Mouse (Mus musculus) ES-E14 (cell line): ENCODE results near the gene Mrpl28. TPM values are rescaled to one million over a fixed set of nuclear protein-coding genes. Genes with fewer than 3 reads are reported as not detected.
"Not testable (repeated sequence)": the region's sequence is repeated elsewhere in the genome, so short reads cannot be mapped to it uniquely, and the experiment has no call there.

Experiments used
- DNase-seq: peaks from one replicate; pipeline ENCODE4 v3.0.0-alpha.2; 2013; ENCODE audit warnings: low read depth, low spot score
- H3K27ac ChIP-seq: 2 replicates; pipeline ENCODE4 v1.5.1; 2012; ENCODE audit warnings: low read depth, mild to moderate bottlenecking, low read length, moderate library complexity, mixed read lengths; ENCODE audit not compliant: poor library complexity, insufficient read depth, severe bottlenecking
- H3K36me3 ChIP-seq: 2 replicates; pipeline ENCODE4 v1.6.1; 2012; ENCODE audit warnings: mild to moderate bottlenecking, low read length, moderate library complexity, mixed read lengths; ENCODE audit not compliant: control insufficient read depth, poor library complexity, insufficient read depth, severe bottlenecking
- H3K4me1 ChIP-seq, 2 experiments: fragments of 150-350 bp in 1 of 2; sonication (generic) in 1 of 2; 2 replicates each; pipeline ENCODE4 v1.6.1; 2012; ENCODE audit warnings: low read length in 2 of 2, mild to moderate bottlenecking in 1 of 2, mixed read lengths in 1 of 2; ENCODE audit not compliant: control insufficient read depth in 2 of 2, insufficient read depth in 2 of 2, poor library complexity in 1 of 2
- H3K4me3 ChIP-seq, 2 experiments: fragments of 150-350 bp in 1 of 2; sonication (generic) in 1 of 2; 2 replicates each; pipeline ENCODE4 v1.5.1; 2012; ENCODE audit warnings: low read length in 2 of 2, low read depth in 1 of 2, mild to moderate bottlenecking in 1 of 2, mixed read lengths in 1 of 2; ENCODE audit not compliant: insufficient read depth in 1 of 2, poor library complexity in 1 of 2, severe bottlenecking in 1 of 2
- H3K9ac ChIP-seq: 2 replicates; pipeline ENCODE4 v1.6.1; 2012; ENCODE audit warnings: low read depth, mild to moderate bottlenecking, low read length, mixed read lengths; ENCODE audit not compliant: poor library complexity, insufficient read depth, severe bottlenecking
- H3K9me3 ChIP-seq: fragments of 150-350 bp; sonication (generic); 2 replicates; pipeline ENCODE4 v1.6.1; 2012; ENCODE audit warnings: low read depth, mild to moderate bottlenecking, low read length; ENCODE audit not compliant: control insufficient read depth, insufficient read depth
- CHD2 ChIP-seq: IDR thresholded peaks from 2 replicates; pipeline ENCODE4 v1.6.1; 2014; ENCODE audit warnings: mild to moderate bottlenecking, low read depth, low read length, inconsistent platforms
- HCFC1 ChIP-seq: IDR thresholded peaks from 2 replicates; pipeline ENCODE4 v1.6.1; 2012; ENCODE audit warnings: low read length, inconsistent platforms, borderline replicate concordance; ENCODE audit not compliant: insufficient read depth
- MAFK ChIP-seq: IDR thresholded peaks from 2 replicates; pipeline ENCODE4 v1.6.1; 2014; ENCODE audit warnings: mild to moderate bottlenecking, low read depth, low read length, inconsistent platforms; ENCODE audit not compliant: insufficient read depth
- ZC3H11A ChIP-seq: IDR thresholded peaks from 2 replicates; pipeline ENCODE4 v1.6.1; 2012; ENCODE audit warnings: low read depth, mild to moderate bottlenecking, inconsistent platforms, low read length, borderline replicate concordance
- ZNF384 ChIP-seq: IDR thresholded peaks from 2 replicates; pipeline ENCODE4 v1.6.1; 2012; ENCODE audit warnings: low read depth, low read length, inconsistent platforms
- in situ Hi-C, 2 experiments: fragments of 600-800 bp; cut with MboI; formaldehyde crosslinking; loops; one replicate each; pipeline ENCODE4 v1.15.1; 2025; ENCODE audit warnings: low sequenced_read_pairs in 2 of 2, inconsistent platforms in 1 of 2; ENCODE audit not compliant: unreplicated experiment in 2 of 2
- total RNA-seq: library from RNA; depleted of rRNA; stranded (reverse); fragments of 300-350 nt; gene quantifications from 2 replicates; pipeline ENCODE4 v1.2.3, GENCODE M21; 2012; rRNA removed

Gene Mrpl28
- total RNA-seq, 1 experiment: 154 TPM

DNA sequence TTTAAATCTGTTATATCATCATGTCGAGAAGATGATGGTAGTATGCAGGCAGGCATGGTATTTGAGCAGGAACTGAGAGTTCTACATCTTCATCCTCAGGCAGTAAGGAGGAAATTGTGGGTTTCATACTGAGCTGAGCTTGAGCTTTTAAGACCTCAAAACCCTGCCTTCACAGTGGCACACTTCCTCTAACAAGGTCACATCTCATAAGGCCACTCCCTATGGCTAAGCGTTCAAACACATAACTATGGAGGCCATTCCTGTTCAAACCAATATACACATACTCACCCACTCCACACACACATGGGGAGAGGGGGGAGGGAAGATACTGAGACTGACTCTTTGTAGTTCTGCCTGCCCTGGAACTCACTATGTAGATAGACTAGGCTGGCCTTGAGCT is 44.7 kb downstream of the Mrpl28 start:
- no peak for DNase-seq
- H3K9ac ChIP-seq: no peak overlapping the region
- H3K4me1 ChIP-seq: no peaks in the 10 kb centered on the region
- peaks cover 2% of the 10 kb centered on the region; the same call in 1 of the 2 replicates for H3K36me3 ChIP-seq
- no peak overlapping the region for H3K27ac ChIP-seq
- H3K4me3 ChIP-seq: no peak overlapping the region
- no peaks in the 10 kb centered on the region for H3K9me3 ChIP-seq
- in situ Hi-C loops: no loop called here
- TF ChIP-seq CHD2 (no peak), MAFK (no peak), ZNF384 (no peak), HCFC1 (no peak), ZC3H11A (no peak)

DNA sequence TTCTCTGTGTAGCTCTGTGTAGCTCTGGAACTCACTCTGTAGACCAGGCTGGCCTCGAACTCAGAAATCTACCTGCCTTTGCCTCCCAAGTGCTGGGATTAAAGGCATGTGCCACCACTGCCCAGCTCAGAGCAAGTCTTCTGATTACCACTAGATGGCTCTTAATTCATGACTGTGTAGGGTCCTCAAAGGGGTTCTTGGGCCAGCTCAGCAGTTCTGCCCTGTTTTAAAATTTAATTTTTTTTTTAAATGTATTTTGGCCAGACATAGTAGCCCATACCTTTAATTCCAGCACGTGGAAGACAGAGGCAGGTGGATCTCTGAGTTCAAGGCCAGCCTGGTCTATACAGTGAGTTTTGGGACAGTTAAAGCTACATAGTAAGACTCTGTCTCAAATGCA is 51.9 kb downstream of the Mrpl28 start:
- DNase-seq, H3K9me3 ChIP-seq, H3K9ac ChIP-seq, in situ Hi-C loops, H3K4me3 ChIP-seq, H3K4me1 ChIP-seq, H3K27ac ChIP-seq, H3K36me3 ChIP-seq: not testable (repeated sequence)
- peak; percentile 64 for TF ChIP-seq MAFK

Other genes starting within 250 kb of the Mrpl28 start
- gene Mettl26, start 248.4 kb upstream of the Mrpl28 start, total RNA-seq: 26.5 and 26.6 TPM in 2 replicates
- 3.3 TPM in 2 replicates for gene Wfikkn1, start 242.6 kb upstream of the Mrpl28 start, total RNA-seq
- 14.6 and 15.7 TPM in 2 replicates for gene Rab40c, start 203.8 kb upstream of the Mrpl28 start, total RNA-seq
- gene Pigq, start 178.6 kb upstream of the Mrpl28 start, total RNA-seq: 44.4 and 56.9 TPM in 2 replicates
- 0.16 and 0.18 TPM in 2 replicates for gene Nhlrc4, start 178.5 kb upstream of the Mrpl28 start, total RNA-seq
- gene A930017K11Rik, start 170.9 kb upstream of the Mrpl28 start, total RNA-seq: not detected in 2 replicates
- gene Capn15, start 137.7 kb upstream of the Mrpl28 start, total RNA-seq: 18.0 and 19.0 TPM in 2 replicates
- 9.4 and 11.2 TPM in 2 replicates for gene Rab11fip3, start 53.9 kb upstream of the Mrpl28 start, total RNA-seq
- gene Decr2, start 33.2 kb upstream of the Mrpl28 start, total RNA-seq: 12.6 and 15.2 TPM in 2 replicates
- gene Nme4, start 27.9 kb upstream of the Mrpl28 start, total RNA-seq: 96.4 and 133 TPM in 2 replicates
- gene Tmem8, start 10.2 kb upstream of the Mrpl28 start, total RNA-seq: 22.3 and 28.5 TPM in 2 replicates
- gene Axin1, start 15.2 kb downstream of the Mrpl28 start, total RNA-seq: 33.6 and 38.9 TPM in 2 replicates
- 0.16 and 0.18 TPM in 2 replicates for gene Pdia2, start 75.6 kb downstream of the Mrpl28 start, total RNA-seq
- gene Rgs11, start 79.5 kb downstream of the Mrpl28 start, total RNA-seq: 5.6 and 18.9 TPM in 2 replicates
- 15.0 and 23.9 TPM in 2 replicates for gene Arhgdig, start 84.3 kb downstream of the Mrpl28 start, total RNA-seq
- 22.1 and 28.4 TPM in 2 replicates for gene Fam234a, start 120.7 kb downstream of the Mrpl28 start, total RNA-seq
- gene Luc7l, start 129.4 kb downstream of the Mrpl28 start, total RNA-seq: 112 and 115 TPM in 2 replicates